Mouse (Mus musculus): ENCODE data around the gene Shisa8.
A peak's percentile ranks its signal among the peaks of the same experiment; 100 is the strongest.

Gene Shisa8

GRCm38 (mm10) chr15:82221104-82221860 is 8.7 kb upstream of the Shisa8 start:
- no peak for DNase-seq

- DNase-seq: no peak
These were observed 7.5 kb upstream of the Shisa8 start for GRCm38 (mm10) chr15:82220003-82220675.

- DNase-seq: no peak
These were observed 6.4 kb upstream of the Shisa8 start for GRCm38 (mm10) chr15:82218778-82219666.

- DNase-seq: no peak
These were observed 5.4 kb upstream of the Shisa8 start for GRCm38 (mm10) chr15:82217980-82218379.

- no peak for DNase-seq
These were observed 4.4 kb upstream of the Shisa8 start for GRCm38 (mm10) chr15:82217039-82217438.

- no peak for DNase-seq
These were observed 3.7 kb upstream of the Shisa8 start for GRCm38 (mm10) chr15:82216142-82216827.

- no peak for DNase-seq
These were observed 2.9 kb upstream of the Shisa8 start for GRCm38 (mm10) chr15:82215332-82216046.

- no peak for DNase-seq
These were observed 607 bp upstream of the Shisa8 start for GRCm38 (mm10) chr15:82213222-82213621.

- no peak for DNase-seq
These were observed 484 bp downstream of the Shisa8 start for GRCm38 (mm10) chr15:82211911-82212751.

- no peak for DNase-seq
These were observed 1.3 kb downstream of the Shisa8 start for GRCm38 (mm10) chr15:82211281-82211680.

GRCm38 (mm10) chr15:82210801-82211200 is 1.8 kb downstream of the Shisa8 start:
- no peak for DNase-seq

- DNase-seq: no peak
These were observed 3.1 kb downstream of the Shisa8 start for GRCm38 (mm10) chr15:82209295-82210050.

- DNase-seq: no peak
These were observed 4.3 kb downstream of the Shisa8 start for GRCm38 (mm10) chr15:82208307-82208706.

GRCm38 (mm10) chr15:82207504-82208219 is 5.0 kb downstream of the Shisa8 start:
- no peak for DNase-seq

- no peak for DNase-seq
These were observed 5.5 kb downstream of the Shisa8 start for GRCm38 (mm10) chr15:82207105-82207459.

- DNase-seq: peak; percentile 27
These were observed 6.1 kb downstream of the Shisa8 start for GRCm38 (mm10) chr15:82206365-82207104.

- no peak for DNase-seq
These were observed 7.8 kb downstream of the Shisa8 start for GRCm38 (mm10) chr15:82204680-82205371.

GRCm38 (mm10) chr15:82203611-82204351 is 8.8 kb downstream of the Shisa8 start:
- DNase-seq: no peak
